Mouse (Mus musculus) forebrain, embryonic 15.5 days (tissue): ENCODE data around the gene Fbxw11. TPM values are rescaled to one million over a fixed set of nuclear protein-coding genes. Genes with fewer than 3 reads are reported as not detected.
"Not testable (repeated sequence)": the region's sequence is repeated elsewhere in the genome, so short reads cannot be mapped to it uniquely, and the experiment has no call there.

ENCODE experiments used
- ATAC-seq: fragments of 200-750 bp; cut with Nextera tagmentation; replicated peaks from 2 replicates; pipeline ENCODE4 v1.8.0; 2017; ENCODE audit warnings: mild to moderate bottlenecking, moderate TSS enrichment, moderate library complexity
- H3K27ac ChIP-seq: fragments of 300-500 bp; sonication (generic); replicated peaks from 2 replicates; pipeline ENCODE4 v1.5.1; 2015; ENCODE audit warnings: mild to moderate bottlenecking, inconsistent platforms
- H3K27me3 ChIP-seq: fragments of 300-500 bp; sonication (generic); 2 replicates; pipeline ENCODE4 v1.6.1; 2015; ENCODE audit warnings: inconsistent platforms
- H3K36me3 ChIP-seq: fragments of 300-500 bp; sonication (generic); 2 replicates; pipeline ENCODE4 v1.6.1; 2015; ENCODE audit warnings: mild to moderate bottlenecking, inconsistent platforms
- H3K4me1 ChIP-seq: fragments of 300-500 bp; sonication (generic); 2 replicates; pipeline ENCODE4 v1.6.1; 2015; ENCODE audit warnings: inconsistent platforms
- H3K4me2 ChIP-seq: fragments of 300-500 bp; sonication (generic); replicated peaks from 2 replicates; pipeline ENCODE4 v1.6.1; 2015; ENCODE audit warnings: mild to moderate bottlenecking, inconsistent platforms
- H3K4me3 ChIP-seq: fragments of 300-500 bp; sonication (generic); 2 replicates; pipeline ENCODE4 v1.5.1; 2015; ENCODE audit warnings: mild to moderate bottlenecking, inconsistent platforms
- H3K9ac ChIP-seq: fragments of 300-500 bp; sonication (generic); replicated peaks from 2 replicates; pipeline ENCODE4 v1.6.1; 2015; ENCODE audit warnings: mild to moderate bottlenecking, inconsistent platforms
- H3K9me3 ChIP-seq: fragments of 300-500 bp; sonication (generic); 2 replicates; pipeline ENCODE4 v1.6.1; 2016; ENCODE audit warnings: inconsistent platforms
- WGBS: fragments of 180-500 bp; shearing (Covaris S2); methylation state at CpG from one replicate; pipeline ENCODE4 v1.1.7; 2015; ENCODE audit warnings: mixed read lengths; 5-methylcytosine and 5-hydroxymethylcytosine counted together
- polyA plus RNA-seq: library from polyadenylated mRNA; unstranded; fragments of >200 nt; fragmentation: Nextera tagmentation; extraction: Ambion mirVana; gene quantifications from 2 replicates; pipeline ENCODE4 v1.2.1, GENCODE M21; 2015

Fbxw11 gene
- polyA plus RNA-seq, 1 experiment from 2014 or later: 127 TPM

DNA sequence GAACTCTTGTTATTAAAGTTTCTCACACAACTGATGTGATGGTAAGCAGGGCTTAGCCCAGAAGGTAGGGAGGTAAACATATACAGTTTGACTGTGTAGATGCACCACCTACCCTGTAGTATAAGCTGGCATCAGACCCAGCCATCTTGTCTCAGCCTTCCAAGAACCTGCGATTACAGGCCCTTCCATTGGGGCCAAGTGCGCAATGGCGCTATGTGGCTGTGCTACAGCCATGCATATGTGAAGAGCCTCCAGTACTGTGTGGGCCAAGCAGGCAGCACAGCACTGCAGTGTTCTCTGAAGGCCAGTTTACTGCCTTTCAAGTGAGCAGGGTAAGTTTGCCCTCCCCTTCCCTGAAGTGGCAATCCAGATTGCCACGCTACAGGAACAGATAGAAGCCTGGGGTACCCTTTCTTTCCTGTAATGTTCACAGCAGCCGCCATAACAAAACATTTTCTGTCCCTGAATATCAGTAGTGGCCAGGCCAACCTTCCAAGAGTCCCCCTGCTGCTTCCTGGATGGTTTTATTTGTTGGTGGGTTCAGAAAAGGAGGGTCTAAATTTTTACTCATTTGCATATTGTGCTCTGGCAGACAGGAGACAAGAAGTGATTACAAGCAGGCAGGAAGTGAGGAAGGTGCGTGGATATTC is 61.8 kb downstream of the Fbxw11 start:
- no peaks in the 10 kb centered on the region for H3K9me3 ChIP-seq
- no peak for ATAC-seq
- H3K4me1 ChIP-seq: 0 out of 2 replicates have a peak, but pooled peaks cover 8% of the 10 kb centered on the region
- 81% methylated on average over 6 of the region's 6 CpGs for WGBS
- no peak overlapping the region for H3K4me2 ChIP-seq
- H3K36me3 ChIP-seq: no peaks in the 10 kb centered on the region
- H3K27me3 ChIP-seq: no peaks in the 10 kb centered on the region
- no peak overlapping the region for H3K27ac ChIP-seq
- no peak overlapping the region for H3K9ac ChIP-seq
- no peak overlapping the region for H3K4me3 ChIP-seq

DNA sequence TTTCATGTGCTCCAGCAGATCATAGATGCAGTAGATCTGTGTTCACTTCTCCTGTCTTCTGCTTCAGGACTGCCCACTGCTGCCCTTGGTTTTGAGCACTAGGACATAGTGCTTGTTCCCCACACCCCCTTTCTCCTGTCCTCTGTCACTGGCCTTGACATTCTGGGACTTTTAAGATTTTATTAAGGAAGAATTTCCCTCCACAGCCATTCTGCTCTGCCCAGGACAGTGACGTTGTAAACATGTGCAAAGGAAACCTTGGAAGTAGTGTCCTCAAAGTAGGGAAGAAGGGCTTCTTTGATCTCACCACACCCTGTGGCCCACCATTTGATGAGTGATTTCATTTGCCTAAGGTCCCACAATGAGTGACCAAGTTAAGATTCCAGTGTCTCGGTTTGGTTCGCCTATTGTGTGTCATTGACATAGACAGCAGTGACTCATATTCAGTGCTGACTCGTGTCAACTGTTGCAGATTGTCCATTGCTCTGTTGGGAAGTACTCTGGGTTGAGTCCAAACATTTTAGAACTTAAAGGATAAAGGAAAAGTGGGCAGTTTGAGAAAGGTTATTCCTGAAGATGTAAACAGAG is 64.0 kb downstream of the Fbxw11 start:
- Histone ChIP-seq H3K4me3 (no peak overlapping the region), H3K9me3 (no peaks in the 10 kb centered on the region), H3K9ac (no peak overlapping the region), H3K4me2 (no peak overlapping the region), H3K27ac (no peak overlapping the region), H3K4me1 (0 out of 2 replicates have a peak, but pooled peaks cover 8% of the 10 kb centered on the region), H3K36me3 (no peaks in the 10 kb centered on the region), H3K27me3 (no peaks in the 10 kb centered on the region)
- WGBS: 86% methylated on average over 4 of the region's 4 CpGs
- no peak for ATAC-seq

GRCm38 (mm10) chr11:32707481-32707880 is 65.0 kb downstream of the Fbxw11 start:
- Histone ChIP-seq H3K27me3 (no peaks in the 10 kb centered on the region), H3K4me2 (no peak overlapping the region), H3K36me3 (no peaks in the 10 kb centered on the region; the same call in 1 of the 2 replicates), H3K4me3 (no peak overlapping the region), H3K27ac (no peak overlapping the region), H3K4me1 (0 out of 2 replicates have a peak, but pooled peaks cover 8% of the 10 kb centered on the region), H3K9ac (no peak overlapping the region), H3K9me3 (no peaks in the 10 kb centered on the region)
- WGBS: 3% methylated on average over 3 of the region's 3 CpGs
- ATAC-seq: no peak

- H3K36me3 ChIP-seq: no peaks in the 10 kb centered on the region; the same call in 1 of the 2 replicates
- H3K9ac ChIP-seq: no peak overlapping the region
- H3K4me2 ChIP-seq: no peak overlapping the region
- H3K4me3 ChIP-seq: no peak overlapping the region
- H3K27ac ChIP-seq: no peak overlapping the region
- no peaks in the 10 kb centered on the region for H3K9me3 ChIP-seq
- 0 out of 2 replicates have a peak, but pooled peaks cover 5% of the 10 kb centered on the region for H3K4me1 ChIP-seq
- no peaks in the 10 kb centered on the region for H3K27me3 ChIP-seq
- 83% methylated on average over 14 of the region's 14 CpGs for WGBS
- ATAC-seq: peak; percentile 29; the same call in 1 of the 2 replicates
Observed at GRCm38 (mm10) chr11:32708739-32709501, 66.4 kb downstream of the Fbxw11 start.

GRCm38 (mm10) chr11:32709563-32709962 is 67.0 kb downstream of the Fbxw11 start:
- 0 out of 2 replicates have a peak, but pooled peaks have one; percentile 36 for ATAC-seq
- Histone ChIP-seq H3K4me1 (peaks cover 3% of the 10 kb centered on the region; the same call in 1 of the 2 replicates), H3K9me3 (no peaks in the 10 kb centered on the region), H3K36me3 (no peaks in the 10 kb centered on the region; the same call in 1 of the 2 replicates), H3K9ac (no peak overlapping the region), H3K4me3 (no peak overlapping the region), H3K4me2 (no peak overlapping the region), H3K27me3 (no peaks in the 10 kb centered on the region), H3K27ac (no peak overlapping the region)
- WGBS: 9% methylated on average over 1 of the region's 1 CpGs

DNA sequence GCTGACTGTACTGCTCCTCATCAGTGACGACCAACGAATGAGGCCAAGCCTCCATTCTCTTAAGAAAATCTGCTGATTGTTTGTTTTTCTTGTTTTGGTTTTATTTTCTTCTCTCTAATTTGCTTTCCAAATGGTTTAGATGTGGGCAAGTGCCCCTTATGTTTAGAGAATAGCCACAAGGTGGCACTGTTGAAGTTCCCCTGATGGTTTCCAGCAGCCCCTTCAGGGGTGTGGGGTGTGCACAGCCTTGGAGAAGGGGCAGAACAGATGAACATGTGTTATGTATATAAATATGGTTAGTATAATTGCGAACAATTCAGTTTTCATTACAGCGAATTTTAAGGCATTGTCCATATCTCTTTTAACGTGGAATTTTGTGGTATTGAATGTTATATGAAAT is 71.7 kb downstream of the Fbxw11 start:
- WGBS: 58% methylated on average over 5 of the region's 5 CpGs
- no peak overlapping the region for H3K27ac ChIP-seq
- no peaks in the 10 kb centered on the region for H3K27me3 ChIP-seq
- ATAC-seq: peak; percentile 82
- H3K4me3 ChIP-seq: no peak overlapping the region
- H3K9me3 ChIP-seq: no peaks in the 10 kb centered on the region
- H3K9ac ChIP-seq: no peak overlapping the region
- H3K36me3 ChIP-seq: no peaks in the 10 kb centered on the region; the same call in 1 of the 2 replicates
- peaks cover 3% of the 10 kb centered on the region; the same call in 1 of the 2 replicates for H3K4me1 ChIP-seq
- no peak overlapping the region for H3K4me2 ChIP-seq

GRCm38 (mm10) chr11:32714896-32715295 is 72.4 kb downstream of the Fbxw11 start:
- no peak overlapping the region for H3K4me2 ChIP-seq
- WGBS: 98% methylated on average over 2 of the region's 2 CpGs
- H3K9ac ChIP-seq: no peak overlapping the region
- no peak overlapping the region for H3K4me3 ChIP-seq
- no peaks in the 10 kb centered on the region for H3K9me3 ChIP-seq
- H3K27ac ChIP-seq: no peak overlapping the region
- no peaks in the 10 kb centered on the region for H3K27me3 ChIP-seq
- no peak for ATAC-seq
- no peaks in the 10 kb centered on the region; the same call in 1 of the 2 replicates for H3K36me3 ChIP-seq
- peaks cover 3% of the 10 kb centered on the region; the same call in 1 of the 2 replicates for H3K4me1 ChIP-seq

DNA sequence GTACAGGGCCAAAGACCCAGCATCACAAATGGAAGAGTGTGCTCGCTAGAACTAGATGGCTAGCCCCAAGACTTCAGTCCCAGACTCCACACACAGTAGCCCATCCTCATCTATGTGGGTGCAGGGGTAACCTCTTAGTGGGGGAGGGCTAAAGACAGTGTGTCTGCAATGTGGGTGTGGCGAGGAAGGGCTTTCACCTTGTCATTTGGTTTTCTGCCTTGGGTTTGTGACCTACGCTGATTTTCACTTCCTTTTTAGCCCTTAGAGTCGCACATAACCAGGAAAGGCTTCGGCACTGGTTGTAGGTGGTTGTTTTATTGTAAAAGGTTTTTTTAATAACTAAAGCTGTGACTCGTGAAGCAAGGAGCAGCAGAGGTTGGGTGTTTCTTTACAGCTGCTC is 73.0 kb downstream of the Fbxw11 start:
- peaks cover 3% of the 10 kb centered on the region; the same call in 1 of the 2 replicates for H3K4me1 ChIP-seq
- ATAC-seq: no peak
- no peak overlapping the region for H3K4me2 ChIP-seq
- H3K9ac ChIP-seq: no peak overlapping the region
- no peak overlapping the region for H3K4me3 ChIP-seq
- no peaks in the 10 kb centered on the region for H3K9me3 ChIP-seq
- H3K27ac ChIP-seq: no peak overlapping the region
- no peaks in the 10 kb centered on the region; the same call in 1 of the 2 replicates for H3K36me3 ChIP-seq
- no peaks in the 10 kb centered on the region for H3K27me3 ChIP-seq
- 90% methylated on average over 6 of the region's 6 CpGs for WGBS

DNA sequence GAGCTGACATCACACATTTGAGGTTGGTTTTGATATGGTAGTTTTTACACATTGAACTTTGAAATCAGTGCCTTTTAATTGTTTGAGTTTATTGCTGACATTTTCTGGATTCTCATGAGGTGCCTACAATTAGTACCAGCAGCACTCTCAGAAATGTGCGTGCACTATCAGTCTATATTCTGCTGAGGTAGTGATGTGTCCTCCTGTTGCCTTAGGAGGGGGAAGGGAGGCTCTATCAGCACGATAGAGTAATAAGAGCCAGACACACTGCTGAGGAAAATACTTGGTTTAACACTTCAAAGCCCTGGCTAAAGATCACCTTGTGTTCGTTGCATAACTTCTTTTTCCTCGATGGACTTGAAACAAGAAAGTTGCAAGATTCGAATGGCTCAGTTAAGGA is 73.4 kb downstream of the Fbxw11 start:
- no peaks in the 10 kb centered on the region; the same call in 1 of the 2 replicates for H3K36me3 ChIP-seq
- WGBS: 82% methylated on average over 5 of the region's 5 CpGs
- no peaks in the 10 kb centered on the region for H3K9me3 ChIP-seq
- no peaks in the 10 kb centered on the region for H3K27me3 ChIP-seq
- no peak overlapping the region for H3K4me3 ChIP-seq
- H3K9ac ChIP-seq: no peak overlapping the region
- H3K27ac ChIP-seq: no peak overlapping the region
- no peak for ATAC-seq
- no peak overlapping the region for H3K4me2 ChIP-seq
- H3K4me1 ChIP-seq: peaks cover 3% of the 10 kb centered on the region; the same call in 1 of the 2 replicates

DNA sequence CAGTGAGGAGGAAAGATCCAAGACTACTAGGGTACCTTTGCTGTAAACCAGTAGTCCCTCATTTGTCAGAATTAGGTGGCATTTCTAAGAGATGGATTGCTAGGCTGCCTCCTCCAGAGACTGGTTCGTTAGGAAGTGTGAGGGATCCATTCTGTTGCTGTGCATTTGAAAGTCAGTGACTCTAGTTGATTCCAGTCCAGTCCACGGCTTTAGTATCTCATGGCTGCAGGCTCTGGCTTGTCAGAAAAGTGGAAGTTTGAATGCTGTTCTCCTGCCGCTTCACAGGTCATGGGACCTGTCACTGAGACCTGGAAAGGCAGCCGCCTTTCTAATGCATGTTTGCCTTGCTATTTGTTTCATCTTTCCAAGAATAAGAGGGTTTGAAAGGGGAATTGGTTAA is 74.4 kb downstream of the Fbxw11 start:
- H3K27ac ChIP-seq: no peak overlapping the region
- H3K4me2 ChIP-seq: no peak overlapping the region
- 73% methylated on average over 4 of the region's 4 CpGs for WGBS
- H3K9me3 ChIP-seq: no peaks in the 10 kb centered on the region
- peaks cover 3% of the 10 kb centered on the region; the same call in 1 of the 2 replicates for H3K4me1 ChIP-seq
- ATAC-seq: no peak
- H3K4me3 ChIP-seq: no peak overlapping the region
- H3K9ac ChIP-seq: no peak overlapping the region
- H3K36me3 ChIP-seq: no peaks in the 10 kb centered on the region; the same call in 1 of the 2 replicates
- no peaks in the 10 kb centered on the region for H3K27me3 ChIP-seq

- not testable (repeated sequence) for H3K27me3 ChIP-seq, H3K4me1 ChIP-seq, H3K27ac ChIP-seq, H3K4me2 ChIP-seq, H3K36me3 ChIP-seq, H3K4me3 ChIP-seq, H3K9me3 ChIP-seq, ATAC-seq, H3K9ac ChIP-seq
- 89% methylated on average over 9 of the region's 9 CpGs for WGBS
Observed at GRCm38 (mm10) chr11:32717711-32718110, 75.2 kb downstream of the Fbxw11 start.

GRCm38 (mm10) chr11:32718371-32718770 is 75.8 kb downstream of the Fbxw11 start:
- H3K4me3 ChIP-seq: no peak overlapping the region
- no peak for ATAC-seq
- H3K9me3 ChIP-seq: no peaks in the 10 kb centered on the region
- H3K27ac ChIP-seq: no peak overlapping the region
- peaks cover 3% of the 10 kb centered on the region; the same call in 1 of the 2 replicates for H3K4me1 ChIP-seq
- no peak overlapping the region for H3K4me2 ChIP-seq
- 57% methylated on average over 2 of the region's 2 CpGs for WGBS
- H3K9ac ChIP-seq: no peak overlapping the region
- no peaks in the 10 kb centered on the region for H3K27me3 ChIP-seq
- no peaks in the 10 kb centered on the region for H3K36me3 ChIP-seq
